Mouse (Mus musculus) monocyte, adult 5-6 weeks (primary cell): Measurements from ENCODE around the gene P4htm. TPM values are rescaled to one million over a fixed set of nuclear protein-coding genes. Genes with fewer than 3 reads are reported as not detected.
A peak's percentile ranks its signal among the peaks of the same experiment; 100 is the strongest.
"Not testable (repeated sequence)": the region's sequence is repeated elsewhere in the genome, so short reads cannot be mapped to it uniquely, and the experiment has no call there.

Experiments used
- ATAC-seq: fragments of 153-309, 156-312 bp; replicated peaks from 2 replicates; pipeline ENCODE4 v1.8.0; 2017; ENCODE audit warnings: mild to moderate bottlenecking; ENCODE audit not compliant: low TSS enrichment, insufficient number of reproducible peaks, severe bottlenecking, poor library complexity, low FRiP score
- total RNA-seq: library from RNA; stranded (forward); fragments of 200-1000, 200-491, 200-594 nt; gene quantifications from 3 replicates; pipeline ENCODE4 v1.2.3, GENCODE M21; 2017

The P4htm gene
- 0.75 to 2.6 TPM (median 0.87 TPM) in 3 replicates for total RNA-seq

DNA sequence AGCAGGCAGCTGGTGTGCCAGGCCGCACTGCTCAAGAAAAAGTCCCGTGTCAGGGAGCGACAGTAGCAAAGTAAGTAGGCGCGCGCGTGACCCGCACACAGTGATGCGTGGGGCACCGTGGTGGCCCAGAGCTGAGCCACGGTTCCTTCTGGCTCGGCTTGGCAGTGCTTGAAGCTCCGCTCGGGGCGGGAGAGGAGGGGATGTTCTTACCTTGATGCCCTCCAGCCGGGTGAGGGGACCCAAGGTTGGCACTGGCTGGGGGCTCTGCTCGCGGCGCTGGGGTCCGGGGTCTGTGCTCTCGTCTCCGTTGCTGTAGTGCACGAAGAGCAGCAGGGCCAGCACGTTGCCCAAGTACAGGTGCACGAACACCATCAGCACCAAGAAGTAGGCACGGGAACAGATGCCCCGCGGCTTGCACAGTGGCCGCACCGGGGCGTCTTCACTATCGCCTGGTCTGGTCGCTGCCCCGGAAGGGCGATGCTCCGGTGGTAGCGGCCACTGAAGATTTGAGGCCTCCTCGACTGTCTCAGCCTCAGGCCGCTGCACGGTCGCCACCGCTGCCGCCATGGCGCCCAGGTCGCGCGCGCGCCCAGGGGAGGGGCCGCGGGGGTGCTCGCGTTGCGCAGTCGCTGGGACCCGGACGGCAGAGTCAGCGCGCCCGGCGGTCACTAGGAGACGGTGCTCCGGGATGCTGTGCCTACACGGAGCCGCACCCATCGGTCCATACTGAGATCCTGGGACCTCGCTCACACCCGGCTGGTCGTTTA lies at the start of gene P4htm:
Gene P4htm (minus strand): TSS at position 670 of the 767 bp plus-strand sequence.
- peak; percentile 45 for ATAC-seq

DNA sequence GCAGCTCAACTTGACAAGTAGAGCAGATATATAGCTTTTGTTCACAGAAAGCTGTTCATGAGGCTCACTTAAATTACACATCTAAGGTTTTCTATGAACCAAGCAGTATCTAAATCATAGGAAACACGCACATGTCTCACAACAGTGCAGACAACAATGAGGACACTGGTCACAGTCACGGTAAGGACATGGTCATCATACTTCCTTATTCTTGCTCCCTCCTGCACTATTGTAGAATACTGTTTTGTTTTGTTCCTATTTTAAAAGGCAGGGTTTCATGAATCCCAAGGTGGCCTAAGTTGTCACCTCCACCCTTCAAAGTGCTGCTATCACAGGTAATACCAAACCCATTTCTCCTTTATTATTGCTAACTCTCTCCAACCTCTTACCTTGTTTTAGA lies 42.4 kb upstream of the P4htm start:
- ATAC-seq = peak; percentile 56; the same call in 1 of the 2 replicates

DNA sequence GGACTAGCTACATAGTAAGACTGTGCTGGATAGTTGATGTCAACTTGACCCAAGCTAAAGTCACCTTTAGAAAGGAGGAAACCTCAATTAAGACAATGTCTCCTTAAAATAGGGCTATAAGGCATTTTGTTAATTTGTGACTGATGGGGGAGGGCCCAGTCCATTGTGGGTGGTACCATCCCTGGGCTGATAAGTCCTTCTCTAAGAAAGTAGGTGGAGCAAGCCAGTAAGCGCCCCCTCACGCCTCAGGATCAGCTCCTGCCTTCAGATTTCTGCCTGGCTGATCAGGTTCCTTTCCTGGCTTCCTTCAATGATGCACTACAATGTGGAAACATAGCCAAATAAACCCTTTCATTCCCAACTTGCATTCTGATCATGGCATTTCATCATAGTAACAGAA lies 37.9 kb upstream of the P4htm start:
- no peak for ATAC-seq

DNA sequence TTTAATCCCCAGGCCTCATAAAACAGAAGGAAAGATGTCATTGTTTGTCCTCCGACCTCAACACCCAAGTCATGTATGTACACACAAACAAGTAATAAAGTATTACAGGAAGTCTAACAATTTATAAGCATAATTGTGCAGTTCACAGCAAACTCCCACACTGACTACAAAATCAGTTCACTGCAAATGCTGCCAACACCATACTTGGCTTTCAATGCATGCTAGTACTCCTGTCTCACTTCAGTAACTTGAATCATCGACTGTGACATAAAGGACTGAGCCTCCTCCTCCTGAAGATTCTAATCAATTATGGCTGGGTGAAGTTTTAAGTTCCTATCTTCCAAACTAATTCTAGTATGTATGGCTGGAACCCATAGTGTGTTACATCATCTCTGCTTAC lies 36.4 kb upstream of the P4htm start:
- no peak for ATAC-seq

DNA sequence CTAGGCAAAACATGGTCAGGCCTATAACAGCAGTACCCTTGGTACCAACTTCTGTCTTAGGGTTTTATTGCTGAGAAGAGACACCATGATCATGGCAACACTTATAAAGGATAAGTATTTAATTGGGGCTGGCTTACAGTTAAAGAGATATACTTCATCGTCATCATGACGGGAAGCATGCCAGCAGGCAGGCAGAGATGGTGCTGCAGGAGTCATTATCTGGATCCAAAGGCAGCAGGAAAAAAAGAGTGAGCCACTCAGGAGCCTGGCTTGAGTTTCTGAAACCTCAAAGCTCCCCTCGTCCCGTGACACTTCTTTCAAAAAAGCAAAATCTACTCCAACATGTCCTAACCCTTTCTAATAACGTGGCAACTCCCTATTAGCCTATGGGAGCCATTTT lies 34.9 kb upstream of the P4htm start:
- no peak for ATAC-seq

DNA sequence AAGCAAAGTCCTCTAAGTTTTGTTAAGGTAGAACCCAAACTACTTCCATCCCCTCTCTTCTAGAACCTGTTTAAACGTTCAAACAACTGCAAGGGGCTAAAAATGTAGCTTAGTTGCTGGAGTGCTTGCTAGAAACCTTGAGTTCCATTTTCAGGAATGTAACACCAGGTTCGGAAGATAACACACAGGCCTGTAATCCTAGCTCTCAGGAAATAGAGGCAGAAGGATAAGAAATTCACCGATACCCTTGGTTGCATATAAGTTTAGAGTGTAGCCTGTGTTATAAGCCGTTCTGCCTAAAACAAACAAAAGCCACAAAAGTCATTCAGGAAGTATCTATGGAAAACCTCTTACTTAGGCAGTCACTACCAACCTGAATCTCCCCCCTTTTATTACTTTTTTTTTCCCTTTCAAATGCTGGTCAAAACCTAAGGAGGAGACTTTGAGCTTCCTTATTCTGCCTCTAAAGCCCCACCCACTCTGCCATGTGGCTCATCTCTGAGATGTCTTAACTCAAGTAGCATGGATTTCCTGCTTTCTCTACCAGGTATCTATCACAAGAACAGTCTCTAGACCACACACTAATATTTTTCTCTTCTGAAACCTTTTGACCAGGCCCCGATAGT lies 34.3 kb upstream of the P4htm start:
- no peak; the same call in 1 of the 2 replicates for ATAC-seq

DNA sequence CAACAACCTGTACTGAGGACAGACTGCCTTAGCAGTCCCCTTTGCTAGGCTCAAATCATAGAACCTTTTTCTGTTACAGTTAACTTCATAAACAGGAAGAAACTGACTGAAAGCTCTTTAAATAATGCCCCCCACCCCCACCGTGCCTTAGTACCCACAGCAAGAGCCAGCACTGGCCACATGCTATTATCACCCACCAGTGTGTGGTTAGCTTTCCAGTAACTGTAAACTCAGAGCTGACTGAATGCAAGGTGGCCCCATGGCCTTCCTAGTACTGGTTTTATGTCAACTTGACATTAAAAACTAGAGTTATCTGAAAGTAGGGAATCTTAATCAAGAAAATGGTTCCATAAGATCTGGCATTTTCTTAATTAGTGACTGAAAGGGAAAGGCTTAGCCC lies 33.2 kb upstream of the P4htm start:
- no peak for ATAC-seq

DNA sequence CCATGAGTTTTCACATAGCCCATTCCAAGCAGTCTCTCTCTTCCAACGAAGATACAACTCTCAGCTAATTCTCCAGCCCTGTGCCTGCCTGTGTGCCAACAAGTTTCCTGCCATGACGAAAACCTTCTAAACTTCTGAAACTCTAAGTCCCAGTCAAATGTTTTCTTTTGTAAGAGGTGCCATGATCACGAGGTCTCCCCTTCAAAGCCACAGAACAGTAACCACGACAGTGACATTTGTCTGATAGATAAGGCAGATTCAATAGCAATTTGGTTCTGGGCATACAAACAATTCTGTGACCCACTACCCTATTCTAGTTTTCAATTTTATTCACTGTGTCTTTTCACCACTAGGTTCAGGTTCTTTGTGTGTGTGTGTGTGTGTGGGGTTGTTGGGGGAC lies 30.7 kb upstream of the P4htm start:
- ATAC-seq = no peak

DNA sequence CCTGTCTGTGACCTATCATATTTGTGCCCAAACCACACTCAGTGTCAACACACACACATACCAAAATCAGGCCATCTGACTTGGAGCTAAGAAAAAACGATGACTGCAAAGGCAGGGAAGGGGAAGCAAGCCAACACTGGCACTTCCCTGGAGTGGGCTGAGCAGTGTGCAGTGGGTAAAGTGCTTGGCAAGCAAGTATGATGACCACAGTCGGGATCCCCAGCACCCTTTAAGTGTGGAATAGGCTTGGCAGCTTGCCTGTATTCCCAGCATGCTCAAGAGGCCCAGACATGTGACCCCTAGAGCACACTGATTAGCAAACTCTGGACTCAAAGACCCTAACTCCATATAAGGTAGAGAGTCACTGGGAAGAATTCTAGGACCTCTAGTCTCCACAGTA lies 29.0 kb upstream of the P4htm start:
- ATAC-seq = 0 out of 2 replicates have a peak, but pooled peaks have one; percentile 43

DNA sequence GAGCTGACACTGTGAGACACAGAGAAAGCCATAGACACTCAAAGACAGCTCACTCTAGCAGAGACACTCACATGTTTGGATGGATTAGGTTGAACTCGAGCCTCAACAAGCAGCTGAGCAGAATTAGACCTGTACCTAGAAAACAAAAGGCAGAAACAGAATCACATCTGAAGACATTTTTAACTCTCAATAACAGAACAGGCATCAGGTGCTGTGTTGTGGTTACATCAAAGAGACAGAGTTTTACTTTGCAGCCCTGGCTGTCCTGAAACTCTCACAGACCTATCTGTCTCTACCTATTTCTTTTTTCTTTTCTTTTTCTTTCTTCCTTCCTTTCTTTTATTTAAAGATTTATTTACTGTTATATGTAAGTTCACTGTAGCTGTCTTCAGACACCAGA lies 19.8 kb upstream of the P4htm start:
- ATAC-seq = no peak

DNA sequence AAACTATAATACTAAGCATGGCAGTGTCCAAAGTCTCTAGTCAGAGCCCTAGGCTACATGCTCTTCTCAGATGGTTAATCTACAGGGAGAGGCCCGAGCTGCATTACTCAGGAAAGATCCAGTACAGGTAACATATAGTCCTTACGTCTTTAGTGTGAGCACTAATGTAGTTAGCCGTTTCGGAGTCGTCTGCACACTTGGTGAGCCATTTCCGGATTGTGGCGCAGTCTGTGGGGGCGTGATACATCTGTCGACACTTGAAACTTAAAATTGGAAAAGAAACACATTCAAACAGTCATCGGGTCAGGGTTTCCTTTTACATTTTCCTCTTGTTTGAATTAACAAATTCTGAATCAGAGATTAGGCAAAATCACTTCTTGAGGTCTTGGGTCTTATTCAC lies 14.0 kb upstream of the P4htm start:
- no peak for ATAC-seq

DNA sequence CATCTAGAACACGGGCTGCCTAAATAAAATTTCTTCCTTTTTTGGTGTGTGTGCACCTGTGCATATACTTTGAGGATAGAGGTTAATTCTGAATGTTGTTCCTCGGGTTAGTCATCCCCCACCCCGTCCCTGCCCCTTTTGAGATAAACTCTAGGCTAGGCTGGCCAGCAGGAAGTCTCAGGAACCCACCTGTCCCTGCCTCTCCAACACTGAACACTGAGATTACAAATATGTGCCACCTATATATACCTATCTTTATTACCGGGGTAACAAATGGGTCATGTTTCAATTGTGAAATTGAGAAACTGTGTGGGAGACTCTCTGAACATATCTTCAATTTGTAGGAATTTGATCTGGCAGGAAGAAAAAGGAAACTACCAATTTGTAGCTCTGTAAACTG lies 11.4 kb upstream of the P4htm start:
- no peak for ATAC-seq

DNA sequence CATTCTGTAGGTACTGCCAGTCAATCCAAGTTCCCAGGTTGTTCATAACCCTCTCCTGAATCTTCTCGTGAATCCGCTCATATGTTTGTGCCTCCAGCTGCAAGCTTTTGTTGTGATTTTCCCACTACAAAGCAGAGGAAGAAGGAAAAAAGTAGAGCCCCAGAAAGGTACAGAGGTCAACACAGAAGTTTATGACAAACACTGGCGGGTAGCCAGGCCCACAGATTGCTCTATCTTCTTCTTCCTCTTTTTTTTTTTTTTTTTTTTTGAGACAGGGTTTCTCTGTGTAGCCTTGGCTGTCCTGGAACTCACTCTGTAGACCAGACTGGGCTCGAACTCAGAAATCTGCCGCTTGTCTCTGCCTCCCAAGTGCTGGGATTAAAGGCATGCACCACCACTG lies 10.5 kb upstream of the P4htm start:
- not testable (repeated sequence) for ATAC-seq

DNA sequence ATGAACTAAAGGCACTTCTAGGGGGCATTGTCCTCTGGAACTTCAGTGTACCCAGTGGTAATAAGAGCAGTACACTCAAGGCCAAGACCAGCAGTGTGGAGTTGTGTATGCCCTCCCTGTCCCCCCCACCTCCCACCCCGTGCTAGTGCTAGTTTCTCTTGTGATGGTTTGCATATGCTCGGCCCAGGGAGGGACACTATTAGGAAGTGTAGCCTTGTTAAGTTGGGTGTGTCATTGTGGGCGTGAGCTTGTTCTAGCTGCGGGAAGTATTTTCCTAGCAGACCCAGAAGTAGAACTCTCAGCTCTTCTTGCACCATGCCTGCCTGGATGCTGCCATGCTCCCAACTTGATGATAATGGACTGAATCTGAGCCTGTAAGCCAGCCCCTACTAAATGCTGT lies 4.5 kb upstream of the P4htm start:
- no peak for ATAC-seq

DNA sequence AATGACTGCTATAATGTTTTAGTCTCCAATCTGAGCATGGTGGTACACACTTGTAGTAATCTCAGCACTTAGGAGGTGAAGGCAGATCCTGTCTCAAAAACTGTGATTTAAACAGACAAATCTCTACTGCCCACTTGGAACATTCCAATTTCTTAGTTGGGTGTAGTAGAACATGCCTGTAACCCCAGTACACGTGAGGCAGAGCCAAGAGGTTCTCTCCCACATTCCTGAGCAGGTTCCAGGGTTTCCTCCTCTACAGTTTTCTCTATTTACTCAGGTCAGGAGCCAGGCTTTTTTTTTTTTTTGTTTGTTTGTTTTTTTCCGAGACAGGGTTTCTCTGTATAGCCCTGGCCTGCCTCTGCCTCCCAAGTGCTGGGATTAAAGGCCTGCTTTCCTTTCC lies 2.5 kb upstream of the P4htm start:
- ATAC-seq = no peak

DNA sequence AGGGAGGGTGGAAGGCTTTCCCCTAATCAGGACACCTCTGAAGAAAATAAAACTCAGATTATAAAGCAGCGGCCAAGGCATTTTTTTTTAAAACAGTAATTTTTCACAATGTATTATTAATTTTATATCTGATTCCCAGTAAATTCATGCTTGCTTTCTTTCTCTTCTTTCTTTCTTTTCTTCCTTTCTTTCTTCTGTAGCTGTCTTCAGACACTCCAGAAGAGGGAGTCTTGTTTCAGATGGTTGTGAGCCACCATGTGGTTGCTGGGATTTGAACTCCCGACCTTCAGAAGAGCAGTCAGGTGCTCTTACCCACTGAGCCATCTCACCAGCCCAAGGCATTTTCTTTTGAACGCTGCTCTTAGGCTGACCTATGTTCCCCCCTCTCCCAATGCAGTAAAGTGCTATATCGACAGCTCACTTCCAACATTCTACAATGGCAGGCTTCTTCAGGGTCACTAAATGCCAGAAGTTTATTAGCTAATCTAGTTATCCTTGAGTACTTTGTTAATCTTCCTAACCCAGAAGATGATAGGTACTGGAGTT lies 1.6 kb upstream of the P4htm start:
- ATAC-seq = no peak

DNA sequence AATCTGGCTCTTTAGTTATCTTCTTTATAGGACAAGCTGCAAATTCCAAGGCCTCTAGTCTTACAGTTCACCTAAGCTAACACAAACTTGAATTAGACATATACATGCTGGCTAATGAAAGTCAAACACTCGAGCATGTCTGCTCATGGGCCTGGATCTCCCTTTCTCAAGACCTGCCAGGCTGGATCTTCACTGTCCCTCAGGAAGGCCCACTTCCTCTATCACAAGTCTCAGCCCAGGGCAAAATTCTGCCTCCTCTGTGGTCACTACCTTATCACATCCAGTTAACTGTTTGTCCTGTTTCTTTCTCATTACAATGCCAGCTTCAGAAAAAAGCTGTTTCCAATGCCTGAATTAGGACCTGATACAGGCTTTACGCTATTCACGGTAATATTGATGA lies 3.1 kb downstream of the P4htm start:
- no peak for ATAC-seq

DNA sequence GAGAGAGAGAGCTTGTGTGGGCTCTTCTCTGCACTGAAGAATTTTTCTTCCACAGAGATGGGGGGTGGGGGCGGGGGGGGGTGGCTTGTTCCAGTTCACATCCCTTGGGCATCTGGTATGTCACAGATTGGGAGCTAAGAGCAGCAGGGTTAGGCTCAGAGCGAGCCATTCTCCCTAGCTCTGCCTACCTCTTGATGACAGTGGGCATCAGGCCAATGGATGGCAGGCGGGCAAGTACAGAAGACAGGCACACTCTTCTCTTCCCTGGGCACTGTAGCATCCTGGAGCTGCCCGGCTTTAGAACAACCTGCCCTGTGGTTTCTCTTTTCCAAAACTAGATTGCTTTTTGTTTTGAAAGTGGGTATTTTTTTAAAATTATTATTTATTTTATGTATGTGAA lies 6.0 kb downstream of the P4htm start:
- ATAC-seq = no peak

DNA sequence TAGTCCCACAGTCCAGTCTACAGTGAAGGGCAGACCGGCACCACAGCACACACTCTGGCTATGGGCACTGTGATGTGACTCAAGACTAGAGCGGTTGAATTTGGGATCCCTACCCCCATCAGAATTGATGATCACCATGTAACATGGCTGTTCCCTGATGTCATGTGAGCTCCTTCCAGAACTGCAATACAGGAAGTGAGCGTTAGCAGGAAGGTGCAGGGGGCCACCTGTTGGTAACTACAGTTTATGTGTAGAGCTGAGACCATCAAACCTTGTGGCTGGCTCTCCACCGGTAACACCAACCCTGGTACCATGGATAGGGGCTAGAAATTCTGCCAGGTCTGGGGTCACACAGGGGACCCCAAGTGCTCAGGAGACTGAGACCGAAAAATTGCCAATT lies 8.2 kb downstream of the P4htm start:
- ATAC-seq = no peak

DNA sequence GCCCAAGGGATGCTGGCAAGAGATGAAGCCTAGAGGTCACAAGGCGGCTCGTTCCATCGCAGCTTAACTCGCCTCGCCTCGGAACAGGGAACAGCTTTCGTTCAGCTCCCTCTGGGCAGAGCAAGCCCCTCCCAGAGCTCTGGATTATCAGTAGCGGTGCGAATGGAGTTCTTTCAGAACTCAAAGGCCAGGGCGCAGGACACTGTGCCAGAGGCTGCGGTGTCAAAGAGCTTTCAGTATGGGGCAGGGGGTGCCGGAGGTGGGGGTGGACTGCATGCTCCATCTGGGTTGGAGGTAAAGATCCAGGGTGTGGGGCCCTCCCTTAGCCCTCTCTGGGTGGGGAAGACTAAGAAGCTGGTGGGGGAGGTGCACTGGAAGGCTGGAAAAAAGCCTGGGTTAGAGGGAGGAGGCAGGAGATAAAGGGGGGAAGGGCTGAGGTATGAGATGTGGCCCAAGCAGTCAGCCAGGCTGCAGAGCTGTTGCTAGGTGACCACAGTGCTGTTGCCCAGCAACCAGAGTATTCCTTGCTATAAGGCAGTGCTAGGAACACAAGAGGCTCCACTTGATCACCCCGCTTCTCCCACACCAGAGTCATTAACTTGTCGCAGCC lies 9.8 kb downstream of the P4htm start:
- no peak for ATAC-seq
